Mouse (Mus musculus) midbrain, postnatal 0 days (tissue): ENCODE results near the gene S100a16. TPM values are rescaled to one million over a fixed set of nuclear protein-coding genes. Genes with fewer than 3 reads are reported as not detected.

ENCODE experiments used
- ATAC-seq: fragments of 200-750 bp; cut with Nextera tagmentation; 2 replicates; pipeline ENCODE4 v1.8.0; 2017; ENCODE audit warnings: moderate number of reproducible peaks, mild to moderate bottlenecking, moderate TSS enrichment, moderate library complexity; ENCODE audit not compliant: low FRiP score
- DNase-seq: peaks from one replicate; pipeline ENCODE4 v3.0.0-alpha.2; 2015; ENCODE audit warnings: low spot score
- H3K27ac ChIP-seq: fragments of 300-500 bp; sonication (generic); 2 replicates; pipeline ENCODE4 v1.5.1; 2014; ENCODE audit warnings: low read depth, mild to moderate bottlenecking, low read length, mixed read lengths
- H3K27me3 ChIP-seq: fragments of 300-500 bp; sonication (generic); 2 replicates; pipeline ENCODE4 v1.6.1; 2014; ENCODE audit warnings: low read length, control low read depth, mixed read lengths; ENCODE audit not compliant: insufficient read depth
- H3K36me3 ChIP-seq: fragments of 300-500 bp; sonication (generic); 2 replicates; pipeline ENCODE4 v1.6.1; 2014; ENCODE audit warnings: low read length, control low read depth, mixed read lengths; ENCODE audit not compliant: insufficient read depth
- H3K4me1 ChIP-seq: fragments of 300-500 bp; sonication (generic); 2 replicates; pipeline ENCODE4 v1.6.1; 2014; ENCODE audit warnings: mild to moderate bottlenecking, control low read depth, antibody characterized with exemption, low read length, mixed read lengths; ENCODE audit not compliant: insufficient read depth
- H3K4me2 ChIP-seq: fragments of 300-500 bp; sonication (generic); 2 replicates; pipeline ENCODE4 v1.6.1; 2014; ENCODE audit warnings: low read depth, mild to moderate bottlenecking, low read length, mixed read lengths; ENCODE audit not compliant: poor library complexity, severe bottlenecking
- H3K4me3 ChIP-seq: fragments of 300-500 bp; sonication (generic); 2 replicates; pipeline ENCODE4 v1.5.1; 2014; ENCODE audit warnings: low read depth, mild to moderate bottlenecking, low read length, moderate library complexity
- H3K9ac ChIP-seq: fragments of 300-500 bp; sonication (generic); replicated peaks from 2 replicates; pipeline ENCODE4 v1.6.1; 2014; ENCODE audit warnings: mild to moderate bottlenecking, low read length, moderate library complexity, mixed read lengths; ENCODE audit not compliant: poor library complexity, severe bottlenecking
- H3K9me3 ChIP-seq: fragments of 300-500 bp; sonication (generic); 2 replicates; pipeline ENCODE4 v1.6.1; 2016; ENCODE audit warnings: low read length, control low read depth
- CTCF ChIP-seq: IDR thresholded peaks from 2 replicates; pipeline ENCODE4 v1.5.1; 2016; ENCODE audit warnings: antibody characterized with exemption, mild to moderate bottlenecking
- WGBS: fragments of 180-500 bp; shearing (Covaris S2); extraction: QIAGEN DNeasy Blood & Tissue Kit; methylation state at CpG from one replicate; pipeline ENCODE4 v1.1.7; 2014; 5-methylcytosine and 5-hydroxymethylcytosine counted together
- polyA plus RNA-seq: library from polyadenylated mRNA; unstranded; fragments of >200 nt; fragmentation: Nextera tagmentation; extraction: Ambion mirVana; gene quantifications from 2 replicates; pipeline ENCODE4 v1.2.1, GENCODE M21; 2015
- total RNA-seq: library from RNA; depleted of rRNA; stranded (reverse); fragments of >200 nt; gene quantifications from 2 replicates; pipeline ENCODE4 v1.2.3, GENCODE M21; 2014; rRNA removed

S100a16 gene
- total and polyA plus RNA-seq, 2 experiments from 2014 or later: 65.5 to 76.1 TPM

DNA sequence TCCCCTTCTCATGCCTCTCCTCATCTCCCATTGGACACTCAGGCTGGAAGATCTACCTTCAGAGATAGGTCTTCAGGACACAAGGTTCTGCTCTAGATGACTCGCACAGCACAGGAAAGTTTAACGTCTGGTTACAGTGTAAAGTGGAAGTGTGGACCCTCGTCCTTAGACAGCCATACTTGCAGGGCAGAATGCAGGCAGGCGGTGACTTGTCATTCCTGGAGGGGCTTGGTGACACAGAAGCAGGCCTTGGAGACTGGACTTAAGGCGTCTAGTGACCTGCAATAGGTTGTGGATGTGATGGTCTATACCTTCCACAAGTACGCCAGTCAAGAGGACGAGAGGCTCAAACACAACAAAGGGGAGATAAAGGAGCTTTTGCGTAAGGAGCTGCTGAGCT is 52.9 kb downstream of the S100a16 start, which contains the start of gene S100a2:
S100a2 (plus strand) TSS at position 301 of the 400 bp plus-strand sequence.
- ATAC-seq (no peak), DNase-seq (no peak)
- Histone ChIP-seq H3K27ac (no peak within 1 kb of the TSS), H3K9ac (no peak within 1 kb of the TSS), H3K36me3 (no peaks in the 10 kb centered on the region), H3K4me1 (no peaks in the 10 kb centered on the region), H3K4me3 (no peak within 1 kb of the TSS), H3K9me3 (no peaks in the 10 kb centered on the region), H3K4me2 (no peak within 1 kb of the TSS), H3K27me3 (no peaks in the 10 kb centered on the region)
- 85% methylated on average over 8 of the region's 8 CpGs for WGBS
- no peak for TF ChIP-seq CTCF

Other genes with a start within 250 kb of the S100a16 start
- gene Gatad2b, start 244.1 kb upstream of the S100a16 start, total RNA-seq: 27.3 and 29.8 TPM in 2 replicates
- gene Gatad2b, start 244.1 kb upstream of the S100a16 start, polyA plus RNA-seq: 10.2 and 12.9 TPM in 2 replicates
- gene Slc27a3, start 147.3 kb upstream of the S100a16 start, total RNA-seq: 64.8 and 86.6 TPM in 2 replicates
- 30.8 and 31.4 TPM in 2 replicates for gene Slc27a3, start 147.3 kb upstream of the S100a16 start, polyA plus RNA-seq
- 58.5 and 61.8 TPM in 2 replicates for gene Ints3, start 103.6 kb upstream of the S100a16 start, total RNA-seq
- gene Ints3, start 103.6 kb upstream of the S100a16 start, polyA plus RNA-seq: 19.7 and 22.3 TPM in 2 replicates
- 4.0 and 4.1 TPM in 2 replicates for gene Npr1, start 71.4 kb upstream of the S100a16 start, total RNA-seq
- gene Npr1, start 71.4 kb upstream of the S100a16 start, polyA plus RNA-seq: 1.5 and 2.0 TPM in 2 replicates
- gene Ilf2, start 61.1 kb upstream of the S100a16 start, total RNA-seq: 136 and 147 TPM in 2 replicates
- gene Ilf2, start 61.1 kb upstream of the S100a16 start, polyA plus RNA-seq: 177 and 182 TPM in 2 replicates
- 41.2 and 51.9 TPM in 2 replicates for gene Snapin, start 46.2 kb upstream of the S100a16 start, total RNA-seq
- gene Snapin, start 46.2 kb upstream of the S100a16 start, polyA plus RNA-seq: 93.5 and 97.2 TPM in 2 replicates
- 233 and 254 TPM in 2 replicates for gene Chtop, start 27.8 kb upstream of the S100a16 start, total RNA-seq
- gene Chtop, start 27.8 kb upstream of the S100a16 start, polyA plus RNA-seq: 154 and 163 TPM in 2 replicates
- 16.4 and 27.5 TPM in 2 replicates for gene S100a1, start 22.9 kb upstream of the S100a16 start, total RNA-seq
- gene S100a1, start 22.9 kb upstream of the S100a16 start, polyA plus RNA-seq: 54.2 and 59.9 TPM in 2 replicates
- gene S100a13, start 22.8 kb upstream of the S100a16 start, total RNA-seq: 4.5 and 7.3 TPM in 2 replicates
- 20.3 and 21.1 TPM in 2 replicates for gene S100a13, start 22.8 kb upstream of the S100a16 start, polyA plus RNA-seq
- 0.55 TPM in 1 of 2 replicates, not detected in the other for gene S100a14, start 10.4 kb upstream of the S100a16 start, total RNA-seq
- not detected in 2 replicates for gene S100a14, start 10.4 kb upstream of the S100a16 start, polyA plus RNA-seq
- gene S100a3, start 23.3 kb downstream of the S100a16 start, total RNA-seq: 0.19 and 3.5 TPM in 2 replicates
- gene S100a3, start 23.3 kb downstream of the S100a16 start, polyA plus RNA-seq: 0.81 and 0.90 TPM in 2 replicates
- not detected in 2 replicates for gene S100a2, start 53.0 kb downstream of the S100a16 start, total RNA-seq
- gene S100a2, start 53.0 kb downstream of the S100a16 start, polyA plus RNA-seq: not detected in 2 replicates
- 1.6 TPM in 1 of 2 replicates, not detected in the other for gene Gm42674, start 64.7 kb downstream of the S100a16 start, total RNA-seq
- not detected in 2 replicates for gene Gm42674, start 64.7 kb downstream of the S100a16 start, polyA plus RNA-seq
- gene S100a4, start 66.5 kb downstream of the S100a16 start, total RNA-seq: not detected in 2 replicates
- gene S100a4, start 66.5 kb downstream of the S100a16 start, polyA plus RNA-seq: 2.4 and 2.5 TPM in 2 replicates
- gene S100a5, start 71.3 kb downstream of the S100a16 start, total RNA-seq: not detected in 2 replicates
- gene S100a5, start 71.3 kb downstream of the S100a16 start, polyA plus RNA-seq: 0.43 TPM in 1 of 2 replicates, not detected in the other
- gene S100a6, start 75.6 kb downstream of the S100a16 start, total RNA-seq: 13.8 and 14.3 TPM in 2 replicates
- 42.3 and 50.9 TPM in 2 replicates for gene S100a6, start 75.6 kb downstream of the S100a16 start, polyA plus RNA-seq
- not detected in 2 replicates for gene S100a7a, start 116.8 kb downstream of the S100a16 start, total RNA-seq
- gene S100a7a, start 116.8 kb downstream of the S100a16 start, polyA plus RNA-seq: not detected in 2 replicates
- 0.93 and 1.8 TPM in 2 replicates for gene S100a8, start 131.7 kb downstream of the S100a16 start, total RNA-seq
- 2.2 and 4.2 TPM in 2 replicates for gene S100a8, start 131.7 kb downstream of the S100a16 start, polyA plus RNA-seq
- 5.5 TPM in 1 of 2 replicates, not detected in the other for gene S100a9, start 158.5 kb downstream of the S100a16 start, total RNA-seq
- 2.1 and 2.2 TPM in 2 replicates for gene S100a9, start 158.5 kb downstream of the S100a16 start, polyA plus RNA-seq
- not detected in 2 replicates for gene Pglyrp4, start 189.7 kb downstream of the S100a16 start, total RNA-seq
- not detected in 2 replicates for gene Pglyrp4, start 189.7 kb downstream of the S100a16 start, polyA plus RNA-seq
- gene Gm5849, start 240.6 kb downstream of the S100a16 start, total RNA-seq: not detected in 2 replicates
- not detected in 2 replicates for gene Gm5849, start 240.6 kb downstream of the S100a16 start, polyA plus RNA-seq